Mouse (Mus musculus): ENCODE data around the gene Ddx17. TPM values are rescaled to one million over a fixed set of nuclear protein-coding genes. Genes with fewer than 3 reads are reported as not detected.

Ddx17 gene
- polyA plus RNA-seq, 1 experiment, result 108 TPM

GRCm38 (mm10) chr15:79533796-79534195 lies 12.7 kb downstream of the Ddx17 start:
- no peak for TF ChIP-seq POLR2A (IDR thresholded peaks at IDR 0.05; ENCODE audit: low read depth, low read length)
- Histone ChIP-seq H3K27me3 (ENCODE audit: control insufficient read depth, insufficient read depth, low read length) (no peaks in the 10 kb centered on the region), H3K27ac (ENCODE audit: insufficient read depth, low read depth, low read length) (no peak overlapping the region), H3K4me1 (ENCODE audit: control insufficient read depth, insufficient read depth, insufficient read length, low read length) (no peaks in the 10 kb centered on the region), H3K4me3 (ENCODE audit: low read depth, low read length) (no peak overlapping the region), H3K36me3 (ENCODE audit: control insufficient read depth, insufficient read depth, low read length) (peaks cover 90% of the 10 kb centered on the region)
- WGBS, result 67% methylated on average over 3 of the region's 3 CpGs

GRCm38 (mm10) chr15:79529935-79530334 lies 16.6 kb downstream of the Ddx17 start:
- 65% methylated on average over 7 of the region's 7 CpGs for WGBS
- H3K4me1 ChIP-seq (ENCODE audit: control insufficient read depth, insufficient read depth, insufficient read length, low read length), result no peaks in the 10 kb centered on the region
- TF ChIP-seq POLR2A (IDR thresholded peaks at IDR 0.05; ENCODE audit: low read depth, low read length) (no peak), CTCF (IDR thresholded peaks at IDR 0.05; ENCODE audit: extremely low read depth, insufficient read length, insufficient replicate concordance, low read depth, low read length) (no peak)
- H3K27ac ChIP-seq (ENCODE audit: insufficient read depth, low read depth, low read length), result no peak overlapping the region
- H3K36me3 ChIP-seq (ENCODE audit: control insufficient read depth, insufficient read depth, low read length), result peaks cover 65% of the 10 kb centered on the region
- no peak overlapping the region for H3K4me3 ChIP-seq (ENCODE audit: low read depth, low read length)
- no peaks in the 10 kb centered on the region for H3K27me3 ChIP-seq (ENCODE audit: control insufficient read depth, insufficient read depth, low read length)

DNA sequence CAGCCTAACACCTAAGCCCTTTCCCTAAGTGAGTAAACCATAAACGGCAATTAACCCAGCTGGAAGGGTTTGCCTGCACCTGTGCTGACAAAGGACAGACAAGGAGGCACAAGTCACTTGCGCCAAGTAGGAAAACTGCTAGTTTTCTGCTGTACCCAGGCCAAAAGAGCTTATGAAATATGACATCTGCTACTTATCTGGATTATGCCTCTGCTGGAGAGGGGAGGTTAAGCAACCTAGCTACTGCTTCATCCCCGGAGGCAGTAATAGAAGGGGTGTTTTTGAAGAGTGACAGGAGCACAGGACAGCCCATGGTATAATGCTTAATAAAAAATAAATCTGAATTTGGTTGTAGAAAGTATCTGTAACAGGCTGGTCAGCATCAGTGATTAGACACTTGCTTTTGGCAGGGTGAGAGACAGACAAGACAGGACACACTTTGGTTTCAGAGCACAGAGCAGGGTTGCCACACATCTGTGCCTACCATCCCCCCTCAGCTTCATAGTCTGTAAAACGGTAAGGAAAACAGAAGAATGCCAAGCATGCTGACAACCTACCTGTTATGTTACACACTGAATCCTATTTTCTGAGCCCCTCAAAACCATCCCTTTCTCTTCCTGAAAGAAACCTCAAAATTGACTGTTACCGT lies 18.4 kb downstream of the Ddx17 start:
- H3K27ac ChIP-seq (ENCODE audit: insufficient read depth, low read depth, low read length), result no peak overlapping the region
- no peaks in the 10 kb centered on the region for H3K27me3 ChIP-seq (ENCODE audit: control insufficient read depth, insufficient read depth, low read length)
- WGBS, result 52% methylated on average over 5 of the region's 5 CpGs
- H3K4me1 ChIP-seq (ENCODE audit: control insufficient read depth, insufficient read depth, insufficient read length, low read length), result no peaks in the 10 kb centered on the region
- TF ChIP-seq POLR2A (IDR thresholded peaks at IDR 0.05; ENCODE audit: low read depth, low read length) (no peak), CTCF (IDR thresholded peaks at IDR 0.05; ENCODE audit: extremely low read depth, insufficient read length, insufficient replicate concordance, low read depth, low read length) (no peak)
- H3K36me3 ChIP-seq (ENCODE audit: control insufficient read depth, insufficient read depth, low read length), result peaks cover 48% of the 10 kb centered on the region
- no peak overlapping the region for H3K4me3 ChIP-seq (ENCODE audit: low read depth, low read length)

GRCm38 (mm10) chr15:79527192-79527591 lies 19.3 kb downstream of the Ddx17 start:
- Histone ChIP-seq H3K27ac (ENCODE audit: insufficient read depth, low read depth, low read length) (no peak overlapping the region), H3K36me3 (ENCODE audit: control insufficient read depth, insufficient read depth, low read length) (peaks cover 41% of the 10 kb centered on the region), H3K4me3 (ENCODE audit: low read depth, low read length) (no peak overlapping the region), H3K27me3 (ENCODE audit: control insufficient read depth, insufficient read depth, low read length) (no peaks in the 10 kb centered on the region), H3K4me1 (ENCODE audit: control insufficient read depth, insufficient read depth, insufficient read length, low read length) (no peaks in the 10 kb centered on the region)
- TF ChIP-seq CTCF (IDR thresholded peaks at IDR 0.05; ENCODE audit: extremely low read depth, insufficient read length, insufficient replicate concordance, low read depth, low read length), result no peak
- TF ChIP-seq POLR2A (IDR thresholded peaks at IDR 0.05; ENCODE audit: low read depth, low read length), result no peak
- 69% methylated on average over 4 of the region's 4 CpGs for WGBS

GRCm38 (mm10) chr15:79525979-79526768 lies 20.4 kb downstream of the Ddx17 start:
- Histone ChIP-seq H3K27ac (ENCODE audit: insufficient read depth, low read depth, low read length) (no peak overlapping the region), H3K4me3 (ENCODE audit: low read depth, low read length) (no peak overlapping the region), H3K27me3 (ENCODE audit: control insufficient read depth, insufficient read depth, low read length) (no peaks in the 10 kb centered on the region), H3K4me1 (ENCODE audit: control insufficient read depth, insufficient read depth, insufficient read length, low read length) (no peaks in the 10 kb centered on the region), H3K36me3 (ENCODE audit: control insufficient read depth, insufficient read depth, low read length) (peaks cover 33% of the 10 kb centered on the region)
- TF ChIP-seq CTCF (IDR thresholded peaks at IDR 0.05; ENCODE audit: extremely low read depth, insufficient read length, insufficient replicate concordance, low read depth, low read length) (no peak), POLR2A (IDR thresholded peaks at IDR 0.05; ENCODE audit: low read depth, low read length) (no peak)
- WGBS, result 53% methylated on average over 9 of the region's 9 CpGs

DNA sequence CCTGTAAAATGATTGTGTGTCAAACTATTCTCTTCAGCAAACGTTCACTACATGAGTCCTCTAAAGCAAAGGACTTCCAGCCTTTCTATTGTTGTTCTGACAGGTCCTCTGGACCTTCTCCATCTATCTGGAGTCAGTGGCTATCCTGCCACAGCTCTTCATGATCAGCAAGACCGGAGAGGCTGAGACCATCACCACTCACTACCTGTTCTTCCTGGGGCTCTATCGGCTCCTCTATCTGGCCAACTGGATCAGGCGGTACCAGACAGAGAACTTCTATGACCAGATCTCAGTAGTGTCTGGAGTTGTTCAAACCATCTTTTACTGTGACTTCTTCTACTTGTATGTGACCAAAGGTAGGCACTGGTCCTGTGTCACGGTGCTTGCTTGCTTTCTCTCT lies 21.0 kb downstream of the Ddx17 start:
- no peak overlapping the region for H3K4me3 ChIP-seq (ENCODE audit: low read depth, low read length)
- peaks cover 27% of the 10 kb centered on the region for H3K36me3 ChIP-seq (ENCODE audit: control insufficient read depth, insufficient read depth, low read length)
- TF ChIP-seq POLR2A (IDR thresholded peaks at IDR 0.05; ENCODE audit: low read depth, low read length) (no peak), CTCF (IDR thresholded peaks at IDR 0.05; ENCODE audit: extremely low read depth, insufficient read length, insufficient replicate concordance, low read depth, low read length) (no peak)
- H3K27me3 ChIP-seq (ENCODE audit: control insufficient read depth, insufficient read depth, low read length), result no peaks in the 10 kb centered on the region
- no peak overlapping the region for H3K27ac ChIP-seq (ENCODE audit: insufficient read depth, low read depth, low read length)
- H3K4me1 ChIP-seq (ENCODE audit: control insufficient read depth, insufficient read depth, insufficient read length, low read length), result no peaks in the 10 kb centered on the region
- WGBS, result 79% methylated on average over 5 of the region's 5 CpGs

DNA sequence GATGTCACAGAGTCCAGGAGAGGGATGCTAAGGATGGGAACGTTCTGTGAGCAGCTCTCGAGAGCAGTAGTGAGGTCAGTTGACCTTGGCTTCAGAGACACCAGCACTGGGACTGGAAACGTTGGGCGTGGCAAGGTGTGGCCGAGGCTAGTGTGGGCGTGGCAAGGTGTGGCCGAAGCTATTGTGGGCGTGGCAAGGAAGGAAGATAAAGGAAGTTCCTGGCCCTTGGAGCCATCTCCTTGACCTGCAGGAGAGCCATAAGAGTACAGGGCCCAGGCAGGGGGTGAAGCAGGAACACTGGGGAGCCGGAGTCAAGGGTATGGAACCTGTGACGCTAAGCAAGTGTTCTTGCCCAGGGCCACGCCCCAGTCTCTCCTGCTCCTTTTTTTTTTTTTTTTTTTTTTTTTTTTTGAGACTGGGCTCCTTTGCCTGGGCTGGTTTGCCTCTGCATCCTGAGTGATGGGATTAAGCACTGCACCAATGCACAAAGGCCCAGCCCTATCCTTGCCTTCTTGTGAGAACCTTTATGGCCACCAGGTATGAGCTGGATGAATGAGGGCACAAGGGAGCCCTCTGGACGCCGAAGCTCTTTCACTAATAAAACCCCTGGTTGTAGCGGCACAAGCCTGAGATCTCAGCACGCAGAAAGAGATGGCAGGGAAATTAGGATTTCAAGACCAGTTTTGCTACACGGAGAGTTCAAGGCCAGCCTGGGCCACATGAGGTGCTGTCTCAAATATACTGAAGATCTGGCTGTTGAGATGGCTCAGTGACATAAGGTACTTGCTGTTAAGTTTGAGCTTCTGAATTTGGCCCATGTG lies 26.9 kb downstream of the Ddx17 start:
- 44% methylated on average over 16 of the region's 16 CpGs for WGBS
- Histone ChIP-seq H3K36me3 (ENCODE audit: control insufficient read depth, insufficient read depth, low read length) (no peaks in the 10 kb centered on the region), H3K4me3 (ENCODE audit: low read depth, low read length) (no peak overlapping the region), H3K27ac (ENCODE audit: insufficient read depth, low read depth, low read length) (no peak overlapping the region), H3K27me3 (ENCODE audit: control insufficient read depth, insufficient read depth, low read length) (0 out of 2 replicates have a peak, but pooled peaks cover 5% of the 10 kb centered on the region), H3K4me1 (ENCODE audit: control insufficient read depth, insufficient read depth, insufficient read length, low read length) (peaks cover 7% of the 10 kb centered on the region)
- no peak for TF ChIP-seq CTCF (IDR thresholded peaks at IDR 0.05; ENCODE audit: extremely low read depth, insufficient read length, insufficient replicate concordance, low read depth, low read length)
- no peak for TF ChIP-seq POLR2A (IDR thresholded peaks at IDR 0.05; ENCODE audit: low read depth, low read length)

Data from small intestine, adult 2 months (tissue).